Mouse (Mus musculus): ENCODE results near the gene Agmo. TPM values are rescaled to one million over a fixed set of nuclear protein-coding genes. Genes with fewer than 3 reads are reported as not detected.

The Agmo gene
- polyA plus RNA-seq, 1 experiment from 2014 or later: 0.58 TPM

GRCm38 (mm10) chr12:37558284-37558683, 316.8 kb downstream of the Agmo start:
- Histone ChIP-seq H3K4me3 (ENCODE audit: low read length) (no peak overlapping the region), H3K9me3 (ENCODE audit: control insufficient read depth, low read length) (no peaks in the 10 kb centered on the region), H3K4me1 (replicated peaks; ENCODE audit: control insufficient read depth, insufficient read depth, low read length) (no peaks in the 10 kb centered on the region), H3K36me3 (ENCODE audit: control insufficient read depth, insufficient read depth, low read length) (no peaks in the 10 kb centered on the region), H3K4me2 (ENCODE audit: low read depth, low read length) (no peak overlapping the region), H3K27me3 (ENCODE audit: control insufficient read depth, insufficient read depth, low read depth, low read length) (no peaks in the 10 kb centered on the region), H3K9ac (ENCODE audit: low read length) (no peak overlapping the region), H3K27ac (ENCODE audit: low read length) (no peak overlapping the region)
- ATAC-seq (ENCODE audit: low read depth): no peak
- 48% methylated on average over 1 of the region's 1 CpGs for WGBS

- Histone ChIP-seq H3K9ac (ENCODE audit: low read length) (no peak overlapping the region), H3K27ac (ENCODE audit: low read length) (no peak overlapping the region), H3K36me3 (ENCODE audit: control insufficient read depth, insufficient read depth, low read length) (no peaks in the 10 kb centered on the region), H3K27me3 (ENCODE audit: control insufficient read depth, insufficient read depth, low read depth, low read length) (no peaks in the 10 kb centered on the region), H3K4me2 (ENCODE audit: low read depth, low read length) (no peak overlapping the region), H3K4me1 (replicated peaks; ENCODE audit: control insufficient read depth, insufficient read depth, low read length) (no peaks in the 10 kb centered on the region), H3K4me3 (ENCODE audit: low read length) (no peak overlapping the region), H3K9me3 (ENCODE audit: control insufficient read depth, low read length) (no peaks in the 10 kb centered on the region)
- ATAC-seq (ENCODE audit: low read depth): no peak
- WGBS: 74% methylated on average over 5 of the region's 5 CpGs
Measured at GRCm38 (mm10) chr12:37565882-37566596, 324.6 kb downstream of the Agmo start.

GRCm38 (mm10) chr12:37571922-37572321, 330.5 kb downstream of the Agmo start:
- 51% methylated on average over 3 of the region's 3 CpGs for WGBS
- H3K36me3 ChIP-seq (ENCODE audit: control insufficient read depth, insufficient read depth, low read length): no peaks in the 10 kb centered on the region
- H3K27me3 ChIP-seq (ENCODE audit: control insufficient read depth, insufficient read depth, low read depth, low read length): no peaks in the 10 kb centered on the region
- H3K9ac ChIP-seq (ENCODE audit: low read length): no peak overlapping the region
- H3K4me3 ChIP-seq (ENCODE audit: low read length): no peak overlapping the region
- no peaks in the 10 kb centered on the region for H3K4me1 ChIP-seq (replicated peaks; ENCODE audit: control insufficient read depth, insufficient read depth, low read length)
- H3K27ac ChIP-seq (ENCODE audit: low read length): no peak overlapping the region
- ATAC-seq (ENCODE audit: low read depth): no peak
- no peaks in the 10 kb centered on the region for H3K9me3 ChIP-seq (ENCODE audit: control insufficient read depth, low read length)
- no peak overlapping the region for H3K4me2 ChIP-seq (ENCODE audit: low read depth, low read length)

GRCm38 (mm10) chr12:37582777-37583176, 341.3 kb downstream of the Agmo start:
- H3K4me2 ChIP-seq (ENCODE audit: low read depth, low read length): no peak overlapping the region
- no peak overlapping the region for H3K27ac ChIP-seq (ENCODE audit: low read length)
- ATAC-seq (ENCODE audit: low read depth): no peak
- no peak overlapping the region for H3K4me3 ChIP-seq (ENCODE audit: low read length)
- H3K27me3 ChIP-seq (ENCODE audit: control insufficient read depth, insufficient read depth, low read depth, low read length): no peaks in the 10 kb centered on the region
- no peak overlapping the region for H3K9ac ChIP-seq (ENCODE audit: low read length)
- no peaks in the 10 kb centered on the region for H3K9me3 ChIP-seq (ENCODE audit: control insufficient read depth, low read length)
- H3K36me3 ChIP-seq (ENCODE audit: control insufficient read depth, insufficient read depth, low read length): no peaks in the 10 kb centered on the region
- no peaks in the 10 kb centered on the region for H3K4me1 ChIP-seq (replicated peaks; ENCODE audit: control insufficient read depth, insufficient read depth, low read length)
- 64% methylated on average over 8 of the region's 8 CpGs for WGBS

- Histone ChIP-seq H3K4me3 (ENCODE audit: low read length) (no peak overlapping the region), H3K9me3 (ENCODE audit: control insufficient read depth, low read length) (no peaks in the 10 kb centered on the region), H3K27ac (ENCODE audit: low read length) (no peak overlapping the region), H3K36me3 (ENCODE audit: control insufficient read depth, insufficient read depth, low read length) (no peaks in the 10 kb centered on the region), H3K4me2 (ENCODE audit: low read depth, low read length) (no peak overlapping the region), H3K27me3 (ENCODE audit: control insufficient read depth, insufficient read depth, low read depth, low read length) (no peaks in the 10 kb centered on the region), H3K9ac (ENCODE audit: low read length) (no peak overlapping the region), H3K4me1 (replicated peaks; ENCODE audit: control insufficient read depth, insufficient read depth, low read length) (no peaks in the 10 kb centered on the region)
- no peak for ATAC-seq (ENCODE audit: low read depth)
- 48% methylated on average over 3 of the region's 3 CpGs for WGBS
Measured at GRCm38 (mm10) chr12:37592853-37593252, 351.4 kb downstream of the Agmo start.

- 91% methylated on average over 4 of the region's 4 CpGs for WGBS
- Histone ChIP-seq H3K27ac (ENCODE audit: low read length) (no peak overlapping the region), H3K4me2 (ENCODE audit: low read depth, low read length) (no peak overlapping the region), H3K27me3 (ENCODE audit: control insufficient read depth, insufficient read depth, low read depth, low read length) (no peaks in the 10 kb centered on the region), H3K4me3 (ENCODE audit: low read length) (no peak overlapping the region), H3K9ac (ENCODE audit: low read length) (no peak overlapping the region), H3K4me1 (replicated peaks; ENCODE audit: control insufficient read depth, insufficient read depth, low read length) (no peaks in the 10 kb centered on the region), H3K9me3 (ENCODE audit: control insufficient read depth, low read length) (no peaks in the 10 kb centered on the region), H3K36me3 (ENCODE audit: control insufficient read depth, insufficient read depth, low read length) (no peaks in the 10 kb centered on the region)
- ATAC-seq (ENCODE audit: low read depth): no peak
Measured at GRCm38 (mm10) chr12:37612837-37613236, 371.4 kb downstream of the Agmo start.

- 79% methylated on average over 2 of the region's 2 CpGs for WGBS
- H3K36me3 ChIP-seq (ENCODE audit: control insufficient read depth, insufficient read depth, low read length): no peaks in the 10 kb centered on the region
- no peaks in the 10 kb centered on the region for H3K9me3 ChIP-seq (ENCODE audit: control insufficient read depth, low read length)
- H3K4me1 ChIP-seq (replicated peaks; ENCODE audit: control insufficient read depth, insufficient read depth, low read length): no peaks in the 10 kb centered on the region
- no peak overlapping the region for H3K9ac ChIP-seq (ENCODE audit: low read length)
- H3K27ac ChIP-seq (ENCODE audit: low read length): no peak overlapping the region
- no peak overlapping the region for H3K4me2 ChIP-seq (ENCODE audit: low read depth, low read length)
- H3K27me3 ChIP-seq (ENCODE audit: control insufficient read depth, insufficient read depth, low read depth, low read length): no peaks in the 10 kb centered on the region
- ATAC-seq (ENCODE audit: low read depth): no peak
- H3K4me3 ChIP-seq (ENCODE audit: low read length): no peak overlapping the region
Measured at GRCm38 (mm10) chr12:37614769-37615168, 373.3 kb downstream of the Agmo start.

- H3K4me1 ChIP-seq (replicated peaks; ENCODE audit: control insufficient read depth, insufficient read depth, low read length): no peaks in the 10 kb centered on the region
- H3K36me3 ChIP-seq (ENCODE audit: control insufficient read depth, insufficient read depth, low read length): no peaks in the 10 kb centered on the region
- ATAC-seq (ENCODE audit: low read depth): no peak
- no peaks in the 10 kb centered on the region for H3K27me3 ChIP-seq (ENCODE audit: control insufficient read depth, insufficient read depth, low read depth, low read length)
- H3K4me3 ChIP-seq (ENCODE audit: low read length): no peak overlapping the region
- H3K9me3 ChIP-seq (ENCODE audit: control insufficient read depth, low read length): no peaks in the 10 kb centered on the region
- no peak overlapping the region for H3K9ac ChIP-seq (ENCODE audit: low read length)
- no peak overlapping the region for H3K4me2 ChIP-seq (ENCODE audit: low read depth, low read length)
- no peak overlapping the region for H3K27ac ChIP-seq (ENCODE audit: low read length)
Measured at GRCm38 (mm10) chr12:37624078-37624477, 382.6 kb downstream of the Agmo start.
